Mouse (Mus musculus) E14TG2a.4 (cell line): ENCODE data around the gene Specc1.

Source experiments
- H3K27me3 ChIP-seq: 2 replicates; pipeline ENCODE4 v1.6.1; 2014; ENCODE audit warnings: low read length, control low read depth; ENCODE audit not compliant: insufficient read depth
- H3K36me3 ChIP-seq: 2 replicates; pipeline ENCODE4 v1.6.1; 2014; ENCODE audit warnings: low read length, control low read depth; ENCODE audit not compliant: insufficient read depth
- H3K4me1 ChIP-seq: replicated peaks from 2 replicates; pipeline ENCODE4 v1.6.1; 2014; ENCODE audit warnings: low read depth, low read length, control low read depth
- H3K4me3 ChIP-seq: replicated peaks from 2 replicates; pipeline ENCODE4 v1.5.1; 2014; ENCODE audit warnings: mild to moderate bottlenecking, low read length
- H3K9me3 ChIP-seq: 2 replicates; pipeline ENCODE4 v1.6.1; 2014; ENCODE audit warnings: low read length, control low read depth
- CTCF ChIP-seq: conservative IDR thresholded peaks from 2 replicates; pipeline ENCODE4 v1.5.1; 2014; ENCODE audit warnings: low read length
- NANOG ChIP-seq: IDR thresholded peaks from 2 replicates; pipeline ENCODE4 v1.6.1; 2014; ENCODE audit warnings: borderline replicate concordance, low read length, mixed read lengths
- POU5F1 ChIP-seq: IDR thresholded peaks from 2 replicates; pipeline ENCODE4 v1.6.1; 2014; ENCODE audit warnings: low read length, borderline replicate concordance

The Specc1 gene

DNA sequence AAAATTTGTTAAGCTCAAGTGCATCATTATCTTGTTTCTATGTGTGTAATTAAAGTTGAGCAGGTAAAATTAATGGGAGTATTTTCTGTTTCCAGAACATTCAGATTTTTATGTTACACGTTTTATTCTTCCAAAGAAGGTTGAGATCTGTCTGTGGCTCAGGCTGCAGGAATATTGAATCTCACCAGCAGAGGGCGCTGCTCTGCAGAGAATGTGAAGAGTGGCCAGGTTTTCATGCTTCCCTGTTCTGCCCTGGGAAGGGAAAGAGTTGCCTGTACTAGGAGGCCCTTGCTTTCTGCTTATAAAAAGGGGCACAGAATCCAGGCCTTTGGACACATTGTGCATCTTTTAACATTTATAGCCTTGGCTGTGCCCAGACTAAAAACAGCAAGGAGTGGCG lies 171.1 kb downstream of the Specc1 start:
- no peak for TF ChIP-seq NANOG
- peak; percentile 85 for TF ChIP-seq CTCF
- no peak for TF ChIP-seq POU5F1
- H3K4me3 ChIP-seq: no peak overlapping the region
- H3K27me3 ChIP-seq: no peaks in the 10 kb centered on the region
- H3K4me1 ChIP-seq: no peaks in the 10 kb centered on the region
- peaks cover 5% of the 10 kb centered on the region; the same call in 1 of the 2 replicates for H3K36me3 ChIP-seq
- H3K9me3 ChIP-seq: no peaks in the 10 kb centered on the region

DNA sequence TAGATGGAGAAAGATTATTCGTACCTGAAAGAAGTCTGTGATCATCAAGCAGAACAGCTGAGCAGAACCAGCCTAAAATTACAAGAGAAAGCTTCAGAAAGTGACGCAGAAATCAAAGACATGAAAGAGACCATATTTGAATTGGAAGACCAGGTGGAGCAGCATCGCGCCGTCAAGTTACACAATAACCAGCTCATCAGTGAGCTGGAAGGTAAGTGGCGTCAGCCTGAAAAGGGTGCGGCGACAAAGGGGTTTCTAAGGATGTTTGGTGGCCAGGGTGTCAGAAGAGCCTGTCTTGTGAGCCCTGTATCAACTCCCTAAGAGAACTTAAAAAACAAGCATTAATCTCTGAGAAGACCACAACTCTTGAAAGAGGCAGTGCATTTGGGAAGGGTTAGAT lies 171.6 kb downstream of the Specc1 start:
- Histone ChIP-seq H3K9me3 (no peaks in the 10 kb centered on the region), H3K4me3 (no peak overlapping the region)
- TF ChIP-seq NANOG: no peak
- no peak for TF ChIP-seq POU5F1
- TF ChIP-seq CTCF: no peak

DNA sequence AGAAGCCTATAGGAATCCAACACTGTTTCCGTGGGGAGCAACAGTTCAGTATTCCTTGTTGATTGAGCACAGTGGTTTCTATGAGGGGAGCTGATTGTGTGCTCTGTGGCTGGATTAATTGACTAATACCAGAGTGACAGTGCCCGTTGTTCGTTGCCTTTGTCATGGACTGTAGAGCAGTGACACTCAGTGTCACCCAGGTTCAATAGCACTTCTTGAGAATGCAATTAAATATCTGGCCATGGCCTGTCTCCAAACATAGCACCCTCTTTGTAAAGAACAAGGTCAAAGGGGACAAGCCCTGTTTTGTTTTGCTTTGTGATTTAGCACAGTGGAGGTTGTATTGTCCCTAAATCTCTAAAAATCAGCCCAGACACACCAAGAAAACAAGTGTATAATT lies 173.6 kb downstream of the Specc1 start:
- no peaks in the 10 kb centered on the region for H3K9me3 ChIP-seq
- H3K36me3 ChIP-seq: peaks cover 9% of the 10 kb centered on the region; the same call in 1 of the 2 replicates
- no peak for TF ChIP-seq NANOG
- no peak for TF ChIP-seq POU5F1
- no peak for TF ChIP-seq CTCF
- H3K27me3 ChIP-seq: no peaks in the 10 kb centered on the region
- no peaks in the 10 kb centered on the region for H3K4me1 ChIP-seq
- no peak overlapping the region for H3K4me3 ChIP-seq

More for the DNA sequence above, 171.6 kb downstream of the Specc1 start:
- H3K27me3 ChIP-seq: no peaks in the 10 kb centered on the region
- peaks cover 9% of the 10 kb centered on the region; the same call in 1 of the 2 replicates for H3K36me3 ChIP-seq
- no peaks in the 10 kb centered on the region for H3K4me1 ChIP-seq

DNA sequence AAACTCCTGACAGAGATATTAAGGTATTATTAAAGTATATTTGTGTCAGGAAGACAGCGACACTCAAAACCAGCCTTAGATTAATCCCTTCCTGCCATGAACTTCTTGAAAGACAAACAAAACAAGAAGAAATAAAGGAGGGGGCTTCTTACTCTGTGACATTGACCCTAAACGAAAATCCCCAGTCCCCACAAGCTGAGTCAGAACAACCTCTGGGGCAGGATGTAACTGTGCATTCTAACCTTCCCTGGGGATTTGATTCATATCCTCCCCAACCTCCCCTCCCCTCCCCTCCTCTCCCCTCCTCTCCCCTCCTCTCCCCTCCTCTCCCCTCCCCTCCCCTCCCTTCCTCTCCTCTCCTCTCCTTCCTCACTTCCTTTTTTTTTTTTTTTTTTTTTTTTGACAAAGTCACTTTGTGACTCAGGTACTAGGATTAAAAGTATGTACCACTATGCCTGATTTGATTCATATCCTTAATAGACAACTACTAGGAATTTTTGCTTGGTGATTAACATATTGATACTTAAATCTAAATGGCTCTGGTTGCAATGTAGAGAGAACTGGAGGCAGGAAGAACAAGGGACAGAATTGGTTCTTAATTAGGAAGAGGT lies 174.2 kb downstream of the Specc1 start:
- H3K27me3 ChIP-seq: no peaks in the 10 kb centered on the region
- TF ChIP-seq POU5F1 (no peak), CTCF (no peak), NANOG (no peak)
- H3K9me3 ChIP-seq: no peaks in the 10 kb centered on the region
- H3K4me1 ChIP-seq: no peaks in the 10 kb centered on the region
- peaks cover 9% of the 10 kb centered on the region; the same call in 1 of the 2 replicates for H3K36me3 ChIP-seq
- H3K4me3 ChIP-seq: no peak overlapping the region

DNA sequence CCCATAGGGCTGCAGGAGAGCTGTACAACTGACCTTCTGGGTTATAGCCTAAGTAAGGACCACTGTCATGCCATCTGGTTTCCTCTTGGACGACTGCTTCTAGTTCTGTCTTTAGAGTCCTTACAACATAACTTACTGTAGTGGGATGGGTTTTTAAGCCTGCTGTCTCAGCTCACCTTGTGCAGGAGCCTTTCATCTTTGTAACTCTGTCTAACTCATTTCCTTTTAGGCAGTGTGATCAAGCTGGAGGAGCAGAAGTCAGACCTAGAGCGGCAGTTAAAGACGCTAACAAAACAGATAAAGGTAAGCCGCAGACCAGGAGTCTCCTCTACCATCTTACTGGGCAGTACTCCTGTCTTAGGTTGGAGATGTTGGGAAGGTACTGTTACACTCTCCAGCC lies 175.0 kb downstream of the Specc1 start:
- Histone ChIP-seq H3K27me3 (no peaks in the 10 kb centered on the region), H3K4me3 (no peak overlapping the region), H3K9me3 (no peaks in the 10 kb centered on the region), H3K36me3 (peaks cover 9% of the 10 kb centered on the region; the same call in 1 of the 2 replicates), H3K4me1 (no peaks in the 10 kb centered on the region)
- TF ChIP-seq CTCF (no peak), NANOG (no peak)

DNA sequence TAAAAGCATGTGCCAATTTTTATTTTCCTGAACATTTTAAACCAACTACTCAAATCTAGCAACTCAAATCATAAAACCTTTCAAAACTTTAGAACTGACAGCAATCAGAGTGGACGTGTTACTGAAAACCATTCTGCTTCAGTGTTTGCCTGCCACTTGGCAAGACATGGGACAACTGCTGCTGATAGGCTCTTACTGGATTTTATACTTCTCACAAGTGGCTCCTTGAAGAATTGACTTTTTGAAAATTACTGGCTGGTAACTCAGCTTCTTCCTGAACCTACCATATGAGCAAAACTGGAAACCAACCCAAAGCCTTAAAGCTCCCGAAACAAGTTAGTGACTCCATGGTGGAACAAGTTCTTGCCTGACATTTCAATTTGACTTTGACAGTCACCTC lies 177.6 kb downstream of the Specc1 start:
- TF ChIP-seq CTCF: no peak
- no peak for TF ChIP-seq POU5F1
- TF ChIP-seq NANOG: no peak
- H3K9me3 ChIP-seq: no peaks in the 10 kb centered on the region
- H3K4me1 ChIP-seq: no peaks in the 10 kb centered on the region
- no peak overlapping the region for H3K4me3 ChIP-seq
- H3K27me3 ChIP-seq: no peaks in the 10 kb centered on the region
- peaks cover 9% of the 10 kb centered on the region; the same call in 1 of the 2 replicates for H3K36me3 ChIP-seq

DNA sequence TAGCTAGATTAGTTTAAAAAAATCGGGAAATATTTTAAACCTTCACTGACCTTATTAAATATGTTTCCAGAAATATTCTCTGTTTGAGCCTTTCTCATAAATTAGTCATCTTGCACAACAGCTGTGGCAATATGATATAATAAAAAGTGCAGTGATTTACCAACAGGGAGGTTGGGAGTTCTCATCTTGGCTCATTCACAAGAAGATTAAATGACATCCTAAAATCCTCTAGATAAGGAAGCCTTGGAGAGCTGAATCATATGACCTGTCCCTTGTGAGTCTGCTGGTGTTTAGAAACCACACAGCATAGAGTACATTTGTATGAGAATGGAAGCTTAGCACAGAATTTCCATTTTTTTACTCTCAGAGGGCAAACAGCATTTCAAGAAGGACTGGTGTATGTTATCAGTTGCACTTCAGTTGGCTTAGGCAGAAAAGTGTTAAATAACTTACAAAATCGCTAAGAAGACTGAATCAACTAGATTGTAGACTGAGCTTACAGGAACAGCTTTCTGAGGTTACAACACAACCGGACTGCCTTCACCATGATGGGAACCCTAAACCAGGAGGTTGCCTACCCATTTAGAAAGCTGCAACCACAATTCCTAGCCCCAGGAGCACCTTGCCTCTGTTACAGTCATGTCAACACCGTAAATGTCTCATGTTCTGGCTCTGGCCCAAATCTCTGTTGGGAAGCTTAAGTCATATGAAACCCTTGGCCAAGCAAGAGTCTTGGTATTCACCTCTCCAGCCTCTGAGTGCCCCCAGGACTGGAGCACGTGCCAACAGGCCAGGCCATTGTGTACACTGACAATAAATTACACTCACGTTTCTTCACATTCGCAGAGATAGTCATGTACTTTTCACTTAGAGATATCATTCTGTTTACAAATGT lies 188.9 kb downstream of the Specc1 start:
- TF ChIP-seq NANOG (no peak), POU5F1 (no peak), CTCF (no peak)
- Histone ChIP-seq H3K9me3 (no peaks in the 10 kb centered on the region), H3K4me3 (no peak overlapping the region), H3K27me3 (no peaks in the 10 kb centered on the region), H3K4me1 (no peaks in the 10 kb centered on the region), H3K36me3 (no peaks in the 10 kb centered on the region)

DNA sequence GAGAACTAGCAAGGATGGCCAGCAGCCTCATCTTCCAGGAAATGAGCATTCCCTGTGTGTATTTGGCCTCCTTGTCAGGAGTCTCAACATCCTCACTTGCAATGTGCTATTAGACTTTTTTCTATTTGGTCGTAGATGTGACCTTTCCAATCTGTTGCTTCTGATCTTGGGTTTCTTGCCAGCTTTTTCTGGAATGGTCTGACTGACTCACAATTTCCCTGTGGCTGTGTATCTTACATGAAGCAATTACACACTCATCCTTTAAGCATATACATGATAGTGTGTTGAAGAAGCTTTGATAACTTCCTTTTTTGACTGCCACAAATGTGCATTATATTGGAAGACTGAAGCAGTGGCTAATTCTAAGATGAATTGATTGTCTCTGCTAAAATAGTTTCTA lies 190.1 kb downstream of the Specc1 start:
- no peaks in the 10 kb centered on the region for H3K36me3 ChIP-seq
- TF ChIP-seq NANOG (no peak), POU5F1 (no peak), CTCF (no peak)

More for the DNA sequence above, 190.1 kb downstream of the Specc1 start:
- Histone ChIP-seq H3K4me3 (no peak overlapping the region), H3K27me3 (no peaks in the 10 kb centered on the region), H3K9me3 (no peaks in the 10 kb centered on the region), H3K4me1 (no peaks in the 10 kb centered on the region)
